Mouse (Mus musculus): ENCODE results near the gene Cdk15.

Cdk15 gene

DNA sequence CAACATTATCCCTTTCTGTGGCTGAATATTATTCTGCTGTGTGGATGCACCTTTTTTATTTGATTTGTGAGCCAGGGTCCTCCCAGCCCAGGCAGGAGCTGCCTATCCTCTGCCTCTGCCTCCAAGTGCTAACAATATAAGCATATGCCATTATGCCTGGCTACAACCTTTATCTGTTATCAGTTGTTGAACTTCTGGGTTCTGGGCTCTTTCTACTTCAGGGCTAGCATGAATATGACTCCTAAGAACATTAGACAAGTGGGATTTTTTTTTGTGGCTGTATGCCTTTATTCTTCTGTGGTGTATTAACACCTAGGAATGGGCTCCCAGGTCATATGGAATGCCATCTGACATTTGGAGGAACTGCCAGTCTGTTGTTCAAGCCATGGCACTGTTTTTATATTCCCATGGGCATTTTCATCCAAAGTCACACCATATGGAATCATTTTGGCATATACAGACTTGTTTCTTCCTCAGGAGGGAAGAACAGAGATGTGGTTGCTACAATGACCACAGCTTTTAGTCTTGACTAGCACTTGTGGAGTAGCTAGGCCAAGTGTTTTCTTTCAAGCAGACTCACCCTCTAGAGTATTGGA, 113.7 kb downstream of the Cdk15 start:
- DNase-seq (ENCODE audit: low read depth) = no peak

DNA sequence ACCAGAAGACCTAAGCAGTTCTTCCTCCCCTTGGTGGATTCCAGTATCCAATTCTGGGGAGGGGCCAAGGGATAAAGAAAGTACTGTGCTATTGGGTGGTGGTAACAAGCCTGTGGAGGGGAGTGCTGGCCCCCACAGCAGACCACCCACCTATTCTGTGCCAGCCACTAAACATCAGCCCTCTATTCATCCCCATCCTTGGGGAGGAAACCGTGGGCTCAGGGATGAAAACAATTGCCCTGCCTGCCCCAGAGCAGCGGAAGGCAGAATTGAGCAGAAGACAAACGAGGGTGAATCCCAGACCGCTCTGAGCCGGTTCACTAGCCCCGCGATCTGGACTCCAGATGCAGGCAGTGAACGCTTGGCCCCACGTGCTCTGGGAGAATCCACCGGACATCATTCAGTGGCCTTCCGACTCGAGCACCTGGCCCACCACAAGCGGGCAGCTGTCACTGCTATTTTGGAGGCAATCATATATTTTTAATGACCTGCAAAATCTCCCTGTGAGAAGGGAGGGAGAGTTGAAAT, 119.4 kb downstream of the Cdk15 start:
- no peak for DNase-seq (ENCODE audit: low read depth)

- no peak for DNase-seq (ENCODE audit: low read depth)
Measured at GRCm38 (mm10) chr1:59376557-59376956, 119.9 kb downstream of the Cdk15 start.

DNA sequence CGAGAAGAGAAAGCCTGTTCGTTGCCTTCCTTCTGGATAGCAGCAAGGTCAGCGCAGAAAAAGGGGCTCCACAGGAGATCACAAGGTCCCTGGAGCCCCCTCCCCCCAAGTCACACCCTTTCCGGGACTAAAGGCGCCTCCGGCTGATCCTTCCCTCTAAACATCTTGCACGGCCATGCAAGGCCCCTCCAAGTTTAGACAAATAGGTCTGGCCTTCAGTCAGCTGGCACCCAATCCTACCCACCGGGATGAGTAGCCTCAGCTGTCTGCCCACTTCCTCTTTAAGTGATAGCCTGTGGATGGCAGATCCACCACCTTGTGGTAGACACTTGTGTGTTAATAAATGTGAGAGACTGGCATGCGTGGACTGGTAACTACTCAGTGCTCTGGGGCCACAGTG, 120.6 kb downstream of the Cdk15 start:
- no peak for DNase-seq (ENCODE audit: low read depth)

DNA sequence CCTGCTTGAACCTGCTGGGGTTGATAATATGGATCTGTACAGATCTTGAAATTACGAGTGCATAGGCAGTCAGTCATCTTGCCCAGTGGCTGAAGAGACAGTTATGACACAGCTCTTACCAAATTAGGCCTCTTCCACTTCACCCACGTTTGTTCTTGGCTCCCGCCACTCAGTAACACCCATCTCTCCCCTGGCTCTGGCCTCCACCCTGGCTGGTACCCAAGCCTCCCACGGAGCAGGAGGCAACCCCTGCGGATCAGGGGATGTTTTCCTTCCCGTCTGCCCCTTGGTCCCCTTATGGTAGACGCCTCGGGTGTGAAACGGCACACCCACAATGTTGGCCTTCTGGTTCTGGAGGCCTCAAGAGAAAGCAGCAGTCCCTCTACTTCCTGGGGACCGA, 124.2 kb downstream of the Cdk15 start:
- DNase-seq (ENCODE audit: low read depth) = no peak

GRCm38 (mm10) chr1:59381483-59381882, 124.8 kb downstream of the Cdk15 start:
- DNase-seq (ENCODE audit: low read depth) = no peak

- DNase-seq (ENCODE audit: low read depth) = no peak
Measured at GRCm38 (mm10) chr1:59382516-59382915, 125.8 kb downstream of the Cdk15 start.

- DNase-seq (ENCODE audit: low read depth) = no peak
Measured at GRCm38 (mm10) chr1:59383049-59383610, 126.4 kb downstream of the Cdk15 start.

DNA sequence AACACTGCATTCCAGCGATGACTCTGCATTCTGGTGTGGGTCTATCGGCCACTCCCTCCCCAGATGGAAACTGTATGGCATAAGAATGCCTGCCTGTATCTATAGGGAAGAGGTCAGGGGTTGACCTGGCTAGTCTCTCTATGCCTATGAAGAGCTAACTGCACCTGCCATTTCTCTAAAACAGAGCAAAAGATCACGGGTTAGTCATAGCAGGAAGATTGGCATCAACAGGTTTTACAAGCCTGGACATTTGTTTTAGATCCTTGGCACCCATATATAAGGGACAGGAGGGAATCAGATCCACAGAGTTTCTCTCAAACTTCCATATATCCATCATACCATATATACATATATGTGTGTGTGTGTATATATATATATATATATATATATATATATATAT, 127.7 kb downstream of the Cdk15 start:
- no peak for DNase-seq (ENCODE audit: low read depth)

- no peak for DNase-seq (ENCODE audit: low read depth)
Measured at GRCm38 (mm10) chr1:59385641-59386040, 128.9 kb downstream of the Cdk15 start.

DNA sequence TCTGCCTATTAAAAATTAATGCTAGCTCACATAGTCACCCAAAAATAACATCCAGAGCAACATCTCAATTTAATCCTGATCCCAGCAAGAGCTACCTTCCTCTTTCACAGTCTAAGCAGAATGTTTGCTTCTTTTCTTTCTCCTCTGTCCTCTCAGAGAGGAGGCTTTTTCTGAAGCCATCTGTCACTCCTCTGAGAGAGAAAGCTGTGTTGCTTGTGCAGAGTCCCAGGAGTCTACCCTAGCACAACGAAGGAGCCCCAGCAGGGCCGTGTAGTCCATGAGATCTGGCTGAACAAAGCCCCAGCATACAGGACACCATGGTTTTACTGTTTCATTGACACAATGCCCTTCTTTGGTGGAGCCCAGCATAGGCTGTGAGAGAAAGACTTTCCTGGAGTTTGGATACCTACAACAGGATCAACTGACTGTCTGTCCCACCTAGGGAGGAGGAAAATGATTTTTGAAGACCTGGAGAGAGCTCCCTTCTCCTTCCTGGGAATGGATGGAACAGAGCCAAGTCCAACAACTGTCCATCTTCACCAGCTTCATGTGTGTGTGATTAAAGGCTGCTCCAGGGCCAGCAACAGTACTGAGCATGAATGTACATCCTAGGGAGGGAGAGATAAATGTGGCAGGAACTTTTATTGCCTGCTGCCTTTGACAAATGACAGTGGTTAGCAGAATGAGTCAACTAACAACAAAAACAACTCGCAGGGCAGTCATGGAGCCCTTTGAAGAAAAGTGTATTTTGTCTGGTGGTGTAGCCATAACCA, 131.0 kb downstream of the Cdk15 start:
- no peak for DNase-seq (ENCODE audit: low read depth)

- DNase-seq (ENCODE audit: low read depth) = no peak
Measured at GRCm38 (mm10) chr1:59389181-59389580, 132.5 kb downstream of the Cdk15 start.

DNA sequence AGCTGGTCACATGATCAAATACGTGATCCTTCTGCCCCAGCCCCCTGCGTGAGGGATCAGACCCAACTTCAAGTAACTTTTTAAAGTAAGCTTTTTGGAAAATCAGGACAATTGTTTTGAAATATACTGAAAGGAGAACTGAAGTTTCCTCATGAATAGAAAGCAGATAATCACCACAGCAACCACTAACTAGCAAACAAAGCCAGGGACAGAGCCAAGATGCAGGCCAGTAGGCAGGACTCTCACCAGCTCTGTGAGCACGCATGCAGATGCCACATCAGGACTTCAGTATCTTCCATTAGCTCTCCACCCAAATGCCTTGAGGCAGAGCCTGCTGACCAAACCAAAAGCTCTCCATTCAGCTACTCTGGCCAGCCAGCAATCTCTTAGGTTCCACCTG, 135.0 kb downstream of the Cdk15 start:
- DNase-seq (ENCODE audit: low read depth) = no peak

DNA sequence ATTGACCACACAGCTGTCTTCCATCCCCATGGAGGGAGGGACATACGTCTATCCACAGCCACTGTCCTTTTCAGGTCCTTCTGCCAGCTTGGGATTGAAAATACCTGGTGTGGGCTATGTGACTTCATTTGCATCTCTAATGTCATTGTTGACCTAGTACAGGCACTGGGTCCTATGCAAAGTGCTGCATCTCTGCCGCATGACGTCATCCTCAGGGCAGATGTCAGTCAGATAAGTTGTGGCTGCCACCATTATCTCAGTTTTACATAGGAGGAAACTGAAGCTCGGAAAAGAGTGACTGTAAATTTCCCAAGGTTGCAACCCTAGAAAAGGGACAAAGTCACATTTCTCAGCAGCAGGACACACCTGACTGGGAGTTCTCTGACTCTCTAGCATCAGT, 137.4 kb downstream of the Cdk15 start:
- no peak for DNase-seq (ENCODE audit: low read depth)

DNA sequence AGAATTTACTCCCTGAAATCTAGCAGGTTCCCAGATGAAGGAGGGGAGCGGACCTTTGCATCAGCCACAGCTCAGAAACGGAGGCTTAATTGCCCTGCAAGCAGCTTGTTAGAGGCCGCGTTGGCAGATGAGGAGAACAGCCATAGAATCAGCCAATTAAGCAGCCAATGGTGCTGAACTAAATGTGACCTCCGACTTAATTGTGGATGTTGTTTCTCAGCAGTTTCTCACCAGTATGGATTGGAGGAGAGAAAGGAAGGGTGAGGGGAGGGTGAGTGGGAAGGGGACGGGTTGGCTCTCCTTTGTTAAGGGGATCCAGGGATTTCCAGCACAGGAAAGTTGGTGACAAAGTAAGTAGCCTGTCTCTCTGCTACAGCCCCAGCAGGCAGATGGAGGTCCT, 137.9 kb downstream of the Cdk15 start:
- DNase-seq (ENCODE audit: low read depth) = no peak

DNA sequence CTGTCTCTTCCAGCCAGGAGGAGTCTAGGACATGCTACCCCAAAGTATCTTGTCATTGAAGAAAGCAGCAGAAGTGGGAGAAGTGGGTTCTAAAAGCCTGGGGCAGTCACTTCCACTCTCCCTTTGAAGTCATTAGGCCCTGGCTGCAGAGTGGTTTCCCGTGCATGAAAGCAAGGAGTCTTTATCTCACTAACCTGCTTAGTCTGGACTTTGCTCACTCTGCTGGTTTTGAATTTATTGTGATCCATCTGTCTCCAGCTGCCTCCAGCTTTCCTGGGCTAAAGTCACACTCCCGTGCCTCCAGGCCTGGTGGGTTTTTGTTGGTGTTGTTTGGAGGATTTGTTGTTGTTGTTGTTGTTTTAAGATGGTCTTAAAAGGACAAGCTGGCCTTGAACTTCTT, 139.3 kb downstream of the Cdk15 start:
- DNase-seq (ENCODE audit: low read depth) = no peak

DNA sequence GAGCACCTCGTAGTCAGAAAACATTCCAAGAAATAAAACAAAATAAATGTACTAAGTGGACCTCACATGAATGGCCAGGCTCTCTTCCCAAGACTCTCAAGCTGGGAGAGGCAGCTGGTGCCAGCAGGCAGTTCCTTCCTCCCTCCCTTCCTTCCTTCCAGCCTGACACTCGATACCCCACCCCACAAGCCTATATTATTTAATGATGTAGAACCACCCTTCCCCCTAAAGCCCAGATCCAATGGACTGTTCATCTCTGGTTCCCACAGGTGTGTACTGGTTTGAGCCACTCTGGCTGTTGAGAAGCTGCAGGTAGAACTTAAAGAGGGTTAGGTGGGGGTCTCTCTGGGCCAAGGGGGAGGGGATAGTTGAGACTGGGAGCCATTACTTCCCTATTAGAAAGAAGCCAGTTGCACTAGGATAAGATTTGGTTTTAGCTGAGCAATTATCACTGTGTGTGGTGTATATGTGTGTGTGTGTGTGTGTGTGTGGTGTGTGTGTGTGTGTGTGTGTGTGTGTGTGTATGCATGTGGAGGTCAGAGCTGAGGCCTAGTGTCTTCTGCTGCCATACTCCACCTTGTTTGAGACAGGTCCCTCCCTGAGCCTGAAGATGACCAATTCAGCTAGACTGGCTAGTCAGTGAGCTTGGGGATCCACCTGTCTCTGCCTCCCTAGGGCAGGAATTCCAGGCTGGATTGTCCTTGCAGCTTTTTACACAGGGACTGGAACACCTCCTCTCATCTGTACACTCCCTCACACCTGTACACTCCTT, 143.0 kb downstream of the Cdk15 start:
- DNase-seq (ENCODE audit: low read depth) = no peak

GRCm38 (mm10) chr1:59401253-59401652, 144.5 kb downstream of the Cdk15 start:
- no peak for DNase-seq (ENCODE audit: low read depth)
